Mouse (Mus musculus) thymus, postnatal 0 days (tissue): ENCODE results near the gene Nek3. TPM values are rescaled to one million over a fixed set of nuclear protein-coding genes. Genes with fewer than 3 reads are reported as not detected.
"Not testable (repeated sequence)": the region's sequence is repeated elsewhere in the genome, so short reads cannot be mapped to it uniquely, and the experiment has no call there.

Experiments
- DNase-seq: peaks from one replicate; pipeline ENCODE4 v3.0.0-alpha.2; 2015; ENCODE audit warnings: low spot score
- polyA plus RNA-seq: library from polyadenylated mRNA; unstranded; fragments of >200 nt; fragmentation: Nextera tagmentation; extraction: Ambion mirVana; gene quantifications from 2 replicates; pipeline ENCODE4 v1.2.1, GENCODE M21; 2015

Gene Nek3
- polyA plus RNA-seq, 1 experiment from 2014 or later, result 4.5 TPM

GRCm38 (mm10) chr8:22143764-22144491 is 22.3 kb downstream of the Nek3 start:
- DNase-seq, result no peak

- no peak for DNase-seq
Measured at GRCm38 (mm10) chr8:22142592-22142991, 23.6 kb downstream of the Nek3 start.

- DNase-seq, result no peak
Measured at GRCm38 (mm10) chr8:22141836-22142385, 24.3 kb downstream of the Nek3 start.

GRCm38 (mm10) chr8:22136462-22136861 is 29.8 kb downstream of the Nek3 start:
- DNase-seq, result not testable (repeated sequence)

- no peak for DNase-seq
Measured at GRCm38 (mm10) chr8:22134750-22135135, 31.5 kb downstream of the Nek3 start.

DNA sequence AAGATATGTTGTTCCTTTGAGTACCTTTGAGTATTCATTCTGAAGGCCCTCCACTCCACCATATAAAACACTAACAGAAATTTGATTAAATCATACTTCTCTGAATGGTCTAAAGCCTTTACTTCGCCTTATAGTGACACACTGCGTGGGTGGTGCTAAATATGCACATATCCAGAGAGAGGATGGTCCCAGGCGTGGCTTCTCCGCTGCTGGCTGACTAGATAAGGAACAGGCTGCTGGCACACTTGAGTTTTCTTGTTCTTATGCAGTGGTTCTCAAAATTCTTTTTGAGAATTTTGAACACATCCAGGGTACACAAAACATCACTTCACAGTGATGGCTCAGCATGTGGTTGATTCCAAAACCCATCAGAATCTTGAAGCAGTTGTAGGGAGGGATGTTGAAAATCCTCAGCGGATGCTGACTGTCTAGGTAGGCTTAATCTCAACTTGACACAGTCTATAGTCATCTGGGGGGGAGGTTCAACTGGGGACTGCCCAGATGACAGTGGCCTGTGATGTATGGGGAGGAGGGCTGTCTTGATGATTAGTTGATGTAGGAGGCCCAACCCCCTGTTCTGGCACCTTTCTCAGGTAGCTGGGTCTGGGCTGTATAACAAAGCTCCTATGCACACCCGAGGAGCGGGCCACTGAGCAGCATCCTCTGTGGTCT is 32.0 kb downstream of the Nek3 start:
- no peak for DNase-seq

DNA sequence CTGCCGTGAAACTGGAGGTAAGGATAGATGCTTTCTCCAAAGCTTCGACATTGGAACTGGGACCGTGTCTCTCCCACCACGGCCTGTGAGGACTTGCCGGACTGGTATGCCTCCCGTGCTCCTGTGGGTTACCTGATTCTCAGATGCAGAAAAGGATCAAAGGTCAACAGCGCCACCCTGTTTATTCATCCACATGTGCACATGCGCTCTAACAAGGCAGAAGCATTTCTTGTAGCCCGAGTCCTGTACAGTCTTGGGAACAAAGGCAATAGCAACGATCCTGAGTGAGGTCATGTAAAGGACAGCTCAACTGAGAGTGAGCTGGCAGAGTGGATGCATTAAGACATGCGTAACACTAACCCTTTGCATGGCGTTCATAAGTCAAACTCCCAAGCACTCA is 34.2 kb downstream of the Nek3 start:
- no peak for DNase-seq

DNA sequence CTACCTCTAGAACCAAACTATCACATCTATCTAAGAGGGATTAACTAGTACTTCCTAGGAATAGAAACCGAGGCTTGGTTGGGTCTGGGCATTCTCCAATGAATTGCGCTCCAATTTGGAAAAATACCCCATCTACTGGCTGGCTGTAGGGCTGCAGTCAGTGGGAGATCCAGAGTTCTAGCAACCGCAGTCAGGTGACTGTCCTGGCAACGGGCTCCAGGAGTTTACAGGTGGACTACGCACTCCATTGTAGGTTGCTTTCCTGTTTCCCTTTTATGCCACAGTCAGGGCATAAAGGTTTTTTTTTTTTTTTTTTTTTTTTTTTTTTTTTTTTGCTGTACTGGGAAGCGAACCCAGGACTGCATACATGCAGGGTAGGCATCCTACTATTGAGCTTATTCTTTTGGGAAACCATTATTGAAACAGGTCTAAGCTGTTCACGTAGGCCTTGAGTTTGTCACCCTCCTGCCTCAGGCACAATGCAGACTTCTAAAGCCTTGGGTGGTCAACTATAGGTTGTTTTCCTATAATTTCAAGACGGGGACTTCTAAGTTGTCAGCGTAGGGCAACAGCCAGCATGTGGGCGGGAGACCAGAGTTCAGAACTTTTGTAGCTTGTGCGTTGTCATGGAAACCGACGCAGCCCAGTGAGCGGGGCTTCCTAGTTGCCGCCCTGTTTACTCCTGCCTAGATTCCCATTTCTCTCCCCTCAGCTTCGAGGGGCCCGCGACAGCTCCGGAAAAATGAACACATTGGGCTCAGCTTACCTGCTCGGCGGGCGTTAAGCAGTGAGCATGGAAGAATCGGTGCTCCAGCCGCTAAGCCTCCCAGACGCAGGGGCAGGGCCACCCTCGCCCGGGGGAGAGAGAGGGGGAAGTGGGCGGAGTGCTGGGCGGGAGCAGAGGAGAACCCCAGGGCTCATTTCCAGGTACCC is 41.7 kb downstream of the Nek3 start, which contains the start of gene Nek5:
Gene Nek5 (minus strand): TSS at position 834 of the 933 bp plus-strand sequence.
- peak; percentile 57 for DNase-seq

DNA sequence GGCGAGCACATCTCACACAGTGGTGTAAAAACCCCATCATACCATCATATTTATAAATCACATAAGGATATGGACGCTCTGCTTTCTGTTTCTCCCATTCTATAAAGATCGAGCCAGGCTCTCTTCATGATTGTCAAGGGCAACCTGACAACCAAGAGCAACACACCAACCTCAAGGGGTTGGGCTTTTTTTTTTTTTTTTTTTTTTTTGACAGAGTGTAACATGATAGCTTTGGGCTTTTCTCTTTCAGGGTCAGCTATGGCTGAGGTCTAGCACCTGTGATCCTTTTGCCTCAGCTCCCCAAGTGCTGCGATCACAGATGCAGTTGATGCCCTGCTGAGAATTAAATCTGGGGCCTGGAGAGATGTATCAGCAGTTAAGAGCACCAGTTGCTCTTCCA is 59.2 kb downstream of the Nek3 start:
- DNase-seq, result no peak

GRCm38 (mm10) chr8:22091568-22091967 is 74.7 kb downstream of the Nek3 start:
- no peak for DNase-seq

DNA sequence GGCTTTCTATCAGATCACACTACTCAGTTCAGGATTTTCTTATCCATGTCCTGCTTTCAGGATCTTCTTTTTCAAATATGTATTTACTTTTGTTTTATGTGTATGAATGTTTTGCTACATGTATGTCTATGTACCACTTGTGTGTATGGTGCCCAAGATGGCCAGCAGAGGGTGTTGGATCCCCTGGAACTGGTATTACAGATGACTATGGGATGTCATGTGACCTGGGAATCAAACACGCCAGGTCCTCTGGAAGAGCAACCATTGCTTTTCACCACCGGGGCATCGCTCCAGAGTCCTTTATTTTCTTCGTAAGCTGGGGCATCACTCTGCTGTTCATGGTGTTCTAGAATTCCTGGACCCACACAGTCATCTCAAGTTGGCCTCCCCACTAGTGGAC is 77.0 kb downstream of the Nek3 start:
- no peak for DNase-seq

DNA sequence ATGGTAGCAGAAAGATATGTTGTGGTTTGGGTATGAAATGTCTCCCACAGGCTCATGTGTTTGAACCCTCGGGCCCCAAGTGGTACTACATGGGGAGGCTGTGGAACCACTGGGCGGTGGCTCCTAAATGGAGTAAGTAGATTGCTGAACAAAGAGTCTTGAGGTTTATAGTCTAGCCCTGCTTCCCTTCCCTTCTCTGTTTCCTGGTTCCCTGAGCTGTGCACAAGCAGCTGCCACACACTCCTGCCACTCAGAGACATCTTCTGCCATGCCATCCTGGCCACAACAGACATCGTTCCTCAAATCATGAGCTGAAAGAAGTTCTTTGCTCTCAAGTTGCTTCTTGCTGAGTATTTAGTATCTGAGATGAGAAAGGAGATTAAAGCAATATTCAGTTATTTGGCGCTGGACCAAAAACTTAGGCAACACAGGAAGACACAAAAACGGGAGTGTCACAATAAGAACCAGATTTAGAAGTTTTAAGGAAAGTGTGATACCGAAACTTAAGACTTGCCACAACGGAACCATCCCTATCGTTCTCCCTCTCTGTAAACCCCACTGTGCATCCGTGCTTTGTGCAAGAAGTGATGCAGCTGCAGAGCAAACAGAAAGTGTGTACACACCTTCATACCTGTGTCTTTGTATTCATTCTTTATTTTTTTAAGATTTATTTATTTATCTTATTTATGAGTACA is 86.8 kb downstream of the Nek3 start:
- DNase-seq, result no peak

Other genes with a start within 250 kb of the Nek3 start
- not detected in 2 replicates for gene Defb15, start 233.7 kb downstream of the Nek3 start, polyA plus RNA-seq
- not detected in 2 replicates for gene Defb35, start 228.1 kb downstream of the Nek3 start, polyA plus RNA-seq
- not detected in 2 replicates for gene Defb13, start 219.7 kb downstream of the Nek3 start, polyA plus RNA-seq
- gene Fam90a1a, start 207.7 kb downstream of the Nek3 start, polyA plus RNA-seq, result 0.07 TPM in 1 of 2 replicates, not detected in the other
- gene Ccdc70, start 196.7 kb downstream of the Nek3 start, polyA plus RNA-seq, result not detected in 2 replicates
- 2.3 and 2.4 TPM in 2 replicates for gene Atp7b, start 106.1 kb downstream of the Nek3 start, polyA plus RNA-seq
- gene Alg11, start 105.7 kb downstream of the Nek3 start, polyA plus RNA-seq, result 15.4 and 16.5 TPM in 2 replicates
- gene Nek5, start 41.4 kb downstream of the Nek3 start, polyA plus RNA-seq, result 0.23 TPM in 1 of 2 replicates, not detected in the other
- 34.7 and 37.7 TPM in 2 replicates for gene Ckap2, start 19.4 kb upstream of the Nek3 start, polyA plus RNA-seq
- 38.9 and 39.0 TPM in 2 replicates for gene Vps36, start 26.4 kb upstream of the Nek3 start, polyA plus RNA-seq
- gene Thsd1, start 60.9 kb upstream of the Nek3 start, polyA plus RNA-seq, result 2.2 and 2.6 TPM in 2 replicates
- gene Tpte, start 117.0 kb upstream of the Nek3 start, polyA plus RNA-seq, result not detected in 2 replicates
- gene Slc25a15, start 232.2 kb upstream of the Nek3 start, polyA plus RNA-seq, result 11.5 and 11.8 TPM in 2 replicates
- gene Mrps31, start 244.9 kb upstream of the Nek3 start, polyA plus RNA-seq, result 42.4 and 42.6 TPM in 2 replicates